ENCODE assay signal across 12 mouse cellular contexts in genomic region chr5:101825111-101825911, GRCm38 (mm10).
DNase-seq lines count a peak whose midpoint lies in the region; ATAC-seq and TF ChIP-seq lines count a peak whose summit lies in the region.
"Had no signal": no experiment of that assay in that cellular context is flagged by ENCODE, and none has a peak within 500 bp of the region (broad histone marks: within the 10 kb centered on the region; RNA-seq: fewer than 3 reads in every experiment).

No protein-coding gene starts in this region.

- no peaks in the 10 kb centered on the region for H3K36me3 ChIP-seq in forebrain, embryonic 10.5 days (replicated peaks)
- H3K36me3 ChIP-seq in forebrain, embryonic 12.5 days (replicated peaks) = no peaks in the 10 kb centered on the region
- H3K36me3 ChIP-seq in lung, embryonic 14.5 days (ENCODE audit: insufficient read depth) = no peaks in the 10 kb centered on the region
- H3K36me3 ChIP-seq in forebrain, postnatal 0 days (ENCODE audit: insufficient read depth) = no peaks in the 10 kb centered on the region; the same call in 1 of the 2 replicates
- no peaks in the 10 kb centered on the region for H3K36me3 ChIP-seq in neural tube, embryonic 12.5 days

- peaks cover 51% of the 10 kb centered on the region for H3K4me1 ChIP-seq in forebrain, embryonic 10.5 days
- H3K4me1 ChIP-seq in forebrain, embryonic 12.5 days = peaks cover 23% of the 10 kb centered on the region
- no peaks in the 10 kb centered on the region for H3K4me1 ChIP-seq in lung, embryonic 14.5 days (ENCODE audit: insufficient read depth)
- H3K4me1 ChIP-seq in lung, adult 2 months (ENCODE audit: control insufficient read depth, insufficient read depth, low read length) = peaks cover 2% of the 10 kb centered on the region; the same call in 1 of the 2 replicates
- no peaks in the 10 kb centered on the region; the same call in 1 of the 2 replicates for H3K4me1 ChIP-seq in forebrain, postnatal 0 days (ENCODE audit: insufficient read depth)
- H3K4me1 ChIP-seq in neural tube, embryonic 12.5 days = peaks cover 11% of the 10 kb centered on the region

- DNase-seq in forebrain, embryonic 10.5 days (ENCODE audit: extremely low spot score, low spot score) = peak; percentile 44
- peak; percentile 35 for DNase-seq in lung, embryonic 14.5 days
- no peak for DNase-seq in lung, adult 2 months
- no peak for DNase-seq in forebrain, postnatal 0 days
- DNase-seq in adrenal gland, postnatal 36 days = no peak
- no peak for DNase-seq in adrenal gland, postnatal 25 days
- DNase-seq: adrenal gland, postnatal 14 days; heart, adult 18-20 months; layer of hippocampus, postnatal 36 days; thymus, postnatal 14 days had no signal

- no peak overlapping the region for H3K9ac ChIP-seq in forebrain, embryonic 12.5 days
- no peak overlapping the region for H3K9ac ChIP-seq in lung, embryonic 14.5 days
- no peak overlapping the region for H3K9ac ChIP-seq in forebrain, postnatal 0 days
- no peak overlapping the region for H3K9ac ChIP-seq in neural tube, embryonic 12.5 days

- H3K27ac ChIP-seq in forebrain, embryonic 10.5 days = peak overlapping the region; percentile 66; the same call in 1 of the 2 replicates
- no peak overlapping the region for H3K27ac ChIP-seq in forebrain, embryonic 12.5 days
- no peak overlapping the region for H3K27ac ChIP-seq in lung, embryonic 14.5 days (ENCODE audit: low read depth)
- no peak overlapping the region for H3K27ac ChIP-seq in forebrain, postnatal 0 days (ENCODE audit: low read depth, low read length)
- H3K27ac ChIP-seq in neural tube, embryonic 12.5 days = no peak overlapping the region

- H3K4me3 ChIP-seq in forebrain, embryonic 10.5 days = no peak overlapping the region
- no peak overlapping the region for H3K4me3 ChIP-seq in forebrain, embryonic 12.5 days (replicated peaks)
- no peak overlapping the region for H3K4me3 ChIP-seq in lung, embryonic 14.5 days (ENCODE audit: low read depth, low read length)
- H3K4me3 ChIP-seq in lung, adult 2 months (replicated peaks; ENCODE audit: extremely low read depth, low read depth, low read length) = no peak overlapping the region
- H3K4me3 ChIP-seq in forebrain, postnatal 0 days (ENCODE audit: low read depth, low read length) = no peak overlapping the region
- no peak overlapping the region for H3K4me3 ChIP-seq in neural tube, embryonic 12.5 days

- no peak for ATAC-seq in forebrain, embryonic 12.5 days (ENCODE audit: low FRiP score)
- no peak for ATAC-seq in lung, embryonic 14.5 days (ENCODE audit: insufficient read depth)
- peak; percentile 21; the same call in 1 of the 2 replicates for ATAC-seq in forebrain, postnatal 0 days
- ATAC-seq in neural tube, embryonic 12.5 days (ENCODE audit: low FRiP score, low read depth) = no peak

- 18% methylated on average over 13 of the region's 13 CpGs for WGBS in forebrain, embryonic 10.5 days
- 18% methylated on average over 13 of the region's 13 CpGs for WGBS in forebrain, embryonic 12.5 days
- 28% methylated on average over 13 of the region's 13 CpGs for WGBS in lung, embryonic 14.5 days
- WGBS in lung, adult 2 months = 47% methylated on average over 13 of the region's 13 CpGs
- 23% methylated on average over 13 of the region's 13 CpGs for WGBS in forebrain, postnatal 0 days
- 24% methylated on average over 13 of the region's 13 CpGs for WGBS in neural tube, embryonic 12.5 days

- H3K4me2 ChIP-seq in forebrain, embryonic 12.5 days = no peak overlapping the region
- no peak overlapping the region for H3K4me2 ChIP-seq in lung, embryonic 14.5 days
- H3K4me2 ChIP-seq in forebrain, postnatal 0 days (ENCODE audit: low read depth) = no peak overlapping the region
- H3K4me2 ChIP-seq in neural tube, embryonic 12.5 days (replicated peaks) = 0 out of 2 replicates have a peak overlapping the region, but pooled peaks have one; percentile 10

- no peaks in the 10 kb centered on the region for H3K9me3 ChIP-seq in forebrain, embryonic 10.5 days
- no peaks in the 10 kb centered on the region for H3K9me3 ChIP-seq in forebrain, embryonic 12.5 days
- H3K9me3 ChIP-seq in lung, embryonic 14.5 days (ENCODE audit: low read depth, low read length) = no peaks in the 10 kb centered on the region
- H3K9me3 ChIP-seq in forebrain, postnatal 0 days (ENCODE audit: low read length) = no peaks in the 10 kb centered on the region
- H3K9me3 ChIP-seq in neural tube, embryonic 12.5 days = no peaks in the 10 kb centered on the region

- no peak for TF ChIP-seq CTCF in lung, embryonic 14.5 days (IDR thresholded peaks at IDR 0.05; ENCODE audit: low read depth)
- no peak for TF ChIP-seq CTCF in lung, adult 2 months (IDR thresholded peaks at IDR 0.05; ENCODE audit: insufficient read depth, low read length)
- no peak for TF ChIP-seq CTCF in forebrain, postnatal 0 days (IDR thresholded peaks at IDR 0.05; ENCODE audit: low read depth)

- TF ChIP-seq POLR2A in lung, adult 2 months (IDR thresholded peaks at IDR 0.05; ENCODE audit: borderline replicate concordance, extremely low read depth, low read depth, low read length) = no peak

- peaks cover 62% of the 10 kb centered on the region for H3K27me3 ChIP-seq in forebrain, embryonic 10.5 days (ENCODE audit: poor library complexity, severe bottlenecking)
- H3K27me3 ChIP-seq in forebrain, embryonic 12.5 days = peaks cover 11% of the 10 kb centered on the region
- no peaks in the 10 kb centered on the region for H3K27me3 ChIP-seq in lung, embryonic 14.5 days (ENCODE audit: insufficient read depth, low read length)
- H3K27me3 ChIP-seq in forebrain, postnatal 0 days (ENCODE audit: insufficient read depth, low read length) = no peaks in the 10 kb centered on the region; the same call in 1 of the 2 replicates
- H3K27me3 ChIP-seq in neural tube, embryonic 12.5 days (replicated peaks) = no peaks in the 10 kb centered on the region; the same call in 1 of the 2 replicates

Comparison
In these comparisons a context has a peak if more than half of its experiments do, and no peak if none do; other contexts are left out.
1. DNase-seq: peak in forebrain, embryonic 10.5 days (single experiment) and lung, embryonic 14.5 days (single experiment); none in lung, adult 2 months (single experiment), forebrain, postnatal 0 days (single experiment), adrenal gland, postnatal 36 days (0 of 2) and adrenal gland, postnatal 25 days (single experiment).